Comparison of ENCODE assay signal across 8 mouse cellular contexts in the genomic region with DNA sequence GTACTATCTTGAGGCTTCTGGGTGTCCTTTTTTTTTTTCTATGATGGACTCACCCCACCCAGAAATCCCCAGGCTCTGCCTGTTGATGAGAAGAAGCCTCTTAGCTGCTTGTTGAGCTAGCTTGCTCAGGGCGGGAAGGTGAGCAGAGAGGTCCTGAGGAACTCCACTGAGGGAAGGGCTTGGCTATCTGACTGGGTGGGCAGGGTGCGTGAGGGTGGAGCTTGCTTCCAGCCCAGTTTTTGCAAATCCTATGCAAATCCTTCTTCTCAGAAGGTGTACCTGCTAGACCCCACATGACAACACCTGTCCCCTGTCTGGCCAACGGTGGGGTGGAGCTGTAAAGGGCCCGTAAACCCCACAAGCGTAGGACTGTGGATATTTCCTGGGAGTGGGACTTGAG. TPM values are rescaled to one million over a fixed set of nuclear protein-coding genes. Genes with fewer than 3 reads are reported as not detected.
DNase-seq lines count a peak whose midpoint lies in the region; ATAC-seq and TF ChIP-seq lines count a peak whose summit lies in the region.

A gene (minus strand): TSS at position 349 of the 400 bp plus-strand sequence.

- DNase-seq in lung, adult 18-20 months = no peak
- no peak for DNase-seq in adrenal gland, postnatal 36 days
- DNase-seq in heart, adult 2 months = no peak
- no peak for DNase-seq in layer of hippocampus, postnatal 10 days (ENCODE audit: low spot score in 2 of 2)
- DNase-seq in urinary bladder, postnatal 10 days (ENCODE audit: low spot score) = no peak
- no peak for DNase-seq in gastrocnemius, adult 8-10 months (ENCODE audit: low spot score in 2 of 2)

- H3K27me3 ChIP-seq in lung, embryonic 15.5 days = peaks cover 14% of the 10 kb centered on the region; the same call in 1 of the 2 replicates
- no peaks in the 10 kb centered on the region for H3K27me3 ChIP-seq in heart, adult 2 months (ENCODE audit: control insufficient read depth, insufficient read depth, low read length)
- H3K27me3 ChIP-seq in midbrain, embryonic 13.5 days = no peaks in the 10 kb centered on the region

- H3K9ac ChIP-seq in lung, embryonic 15.5 days = no peak within 1 kb of the TSS
- no peak within 1 kb of the TSS for H3K9ac ChIP-seq in heart, adult 2 months (ENCODE audit: low read depth, low read length)
- peak within 1 kb of the TSS; percentile 43 for H3K9ac ChIP-seq in midbrain, embryonic 13.5 days (replicated peaks)

- H3K36me3 ChIP-seq in lung, embryonic 15.5 days = no peaks in the 10 kb centered on the region
- no peaks in the 10 kb centered on the region for H3K36me3 ChIP-seq in heart, adult 2 months (ENCODE audit: control insufficient read depth, insufficient read depth, low read length)
- H3K36me3 ChIP-seq in midbrain, embryonic 13.5 days = no peaks in the 10 kb centered on the region

- no peak for TF ChIP-seq CTCF in heart, adult 2 months (IDR thresholded peaks at IDR 0.05)

- H3K9me3 ChIP-seq in lung, embryonic 15.5 days = no peaks in the 10 kb centered on the region
- no peaks in the 10 kb centered on the region for H3K9me3 ChIP-seq in midbrain, embryonic 13.5 days

- H3K4me3 ChIP-seq in lung, embryonic 15.5 days = no peak within 1 kb of the TSS
- no peak within 1 kb of the TSS for H3K4me3 ChIP-seq in heart, adult 2 months
- no peak within 1 kb of the TSS for H3K4me3 ChIP-seq in midbrain, embryonic 13.5 days (replicated peaks)

- H3K4me1 ChIP-seq in lung, embryonic 15.5 days = peaks cover 20% of the 10 kb centered on the region
- peaks cover 2% of the 10 kb centered on the region for H3K4me1 ChIP-seq in heart, adult 2 months (ENCODE audit: control insufficient read depth, insufficient read depth, low read length)
- peaks cover 42% of the 10 kb centered on the region for H3K4me1 ChIP-seq in midbrain, embryonic 13.5 days (replicated peaks)

- WGBS in lung, embryonic 15.5 days = 56% methylated on average over 5 of the region's 5 CpGs
- 83% methylated on average over 5 of the region's 5 CpGs for WGBS in heart, adult 2 months
- 31% methylated on average over 5 of the region's 5 CpGs for WGBS in midbrain, embryonic 13.5 days

- no peak for TF ChIP-seq POLR2A in heart, adult 2 months (IDR thresholded peaks at IDR 0.05; ENCODE audit: insufficient read depth, low read depth, low read length)

- H3K27ac ChIP-seq in lung, embryonic 15.5 days = no peak within 1 kb of the TSS
- no peak within 1 kb of the TSS for H3K27ac ChIP-seq in heart, adult 2 months
- no peak within 1 kb of the TSS; the same call in 1 of the 2 replicates for H3K27ac ChIP-seq in midbrain, embryonic 13.5 days

- intact Hi-C loops in heart, adult 2 months (cut with DNase I) = loop anchor here (10.0 kb wide), 1 partner anchor 388 kb away; a partner anchor contains a TSS

- H3K79me2 ChIP-seq in heart, adult 2 months (replicated peaks; ENCODE audit: control insufficient read depth, insufficient read depth, low read length) = no peaks in the 10 kb centered on the region

- TF ChIP-seq EP300 in heart, adult 2 months (IDR thresholded peaks at IDR 0.05; ENCODE audit: insufficient read depth, low read depth, low read length) = no peak

- H3K4me2 ChIP-seq in lung, embryonic 15.5 days = no peak within 1 kb of the TSS
- H3K4me2 ChIP-seq in midbrain, embryonic 13.5 days (replicated peaks) = no peak within 1 kb of the TSS

- ATAC-seq in lung, embryonic 15.5 days (ENCODE audit: borderline replicate concordance, extremely low read depth, low FRiP score, low TSS enrichment) = no peak
- ATAC-seq in midbrain, embryonic 13.5 days = no peak

RNA-seq across cellular contexts. Expression of the gene that starts here (rescaled TPM):
- 22.7 and 25.9 TPM in 2 replicates for polyA plus RNA-seq in lung, embryonic 15.5 days (2015; fragmentation: Nextera tagmentation; extraction: Ambion mirVana)
- 10 to 100 TPM; 61.9 to 92.6 TPM for total RNA-seq in adrenal gland, postnatal 36 days (2021)
- 10 to 100 TPM; 23.3 to 29.7 TPM for total RNA-seq in heart, adult 2 months (2021)
- 19.4 and 20.6 TPM in 2 replicates for polyA plus RNA-seq in heart, adult 2 months (2012; rRNA removed)
- 10 to 100 TPM; 56.6 to 59.0 TPM for total RNA-seq in layer of hippocampus, postnatal 10 days (2021)
- 35.9 and 41.9 TPM in 2 replicates for polyA plus RNA-seq in midbrain, embryonic 13.5 days (2015; fragmentation: Nextera tagmentation; extraction: Ambion mirVana)
- total RNA-seq in gastrocnemius, adult 8-10 months (2022) = 10 to 100 TPM in 1 of 4 experiments, 1 to 10 TPM in 3; 8.0 to 10.5 (median 8.8) TPM
